Mouse (Mus musculus): Measurements from ENCODE around the gene E330034G19Rik. TPM values are rescaled to one million over a fixed set of nuclear protein-coding genes. Genes with fewer than 3 reads are reported as not detected.

E330034G19Rik gene
- polyA plus RNA-seq, 2 experiments, result not detected

DNA sequence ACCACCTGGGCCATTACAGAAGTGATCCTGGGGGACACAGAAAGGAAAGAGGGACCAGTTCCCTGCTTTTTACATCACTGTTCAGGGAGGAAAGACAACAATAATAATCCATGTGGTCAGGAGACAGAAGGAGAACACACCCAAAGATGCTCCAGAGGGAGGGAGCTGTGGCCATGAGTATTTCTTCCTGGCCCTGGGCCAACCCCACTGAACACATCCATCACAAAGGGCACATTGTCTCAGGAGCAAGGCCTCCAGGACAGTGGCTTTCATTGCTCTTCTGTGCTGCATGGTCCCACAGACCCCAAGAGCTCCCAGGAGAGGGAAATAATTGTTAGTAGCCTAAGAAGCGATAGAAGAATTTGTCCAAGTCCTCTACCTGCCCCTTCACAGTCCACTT is 23.4 kb upstream of the E330034G19Rik start:
- 55% methylated on average over 1 of the region's 1 CpGs for WGBS
- Histone ChIP-seq H3K9me3 (ENCODE audit: control insufficient read depth, low read length) (no peaks in the 10 kb centered on the region), H3K9ac (ENCODE audit: low read depth, low read length, severe bottlenecking) (no peak overlapping the region), H3K4me2 (replicated peaks; ENCODE audit: low read depth, low read length, severe bottlenecking) (no peak overlapping the region), H3K27ac (replicated peaks; ENCODE audit: low read depth, low read length) (no peak overlapping the region), H3K36me3 (ENCODE audit: control insufficient read depth, insufficient read depth, low read length) (no peaks in the 10 kb centered on the region), H3K4me3 (replicated peaks; ENCODE audit: low read length) (no peak overlapping the region), H3K4me1 (ENCODE audit: control insufficient read depth, insufficient read depth, low read length) (peaks cover 12% of the 10 kb centered on the region), H3K27me3 (ENCODE audit: control insufficient read depth, insufficient read depth, low read length) (no peaks in the 10 kb centered on the region)
- no peak for DNase-seq (ENCODE audit: low spot score)
- no peak for ATAC-seq (ENCODE audit: low FRiP score, low read depth)
- no peak for TF ChIP-seq POLR2A (IDR thresholded peaks at IDR 0.05; ENCODE audit: borderline replicate concordance, extremely low read depth, insufficient read depth, insufficient read length)

DNA sequence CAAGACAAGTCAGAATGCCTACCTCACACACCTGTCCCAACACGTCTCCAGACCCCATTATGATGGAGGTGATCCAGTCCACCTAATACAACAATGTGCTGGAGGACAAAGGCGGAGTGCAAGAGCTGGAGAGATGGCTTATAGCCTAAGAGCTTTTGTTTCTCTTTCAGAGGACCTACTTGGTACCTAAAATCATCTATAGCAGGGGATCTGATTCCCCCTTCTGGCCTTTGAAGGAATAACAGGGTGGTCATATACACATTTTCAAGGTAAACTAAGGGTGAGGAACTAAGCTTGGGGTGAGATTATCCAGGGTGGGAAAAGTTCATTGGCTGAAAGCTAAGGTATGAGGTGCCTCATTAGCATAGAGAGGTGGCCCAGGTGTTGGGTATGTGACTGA is 19.4 kb upstream of the E330034G19Rik start:
- Histone ChIP-seq H3K27me3 (ENCODE audit: control insufficient read depth, insufficient read depth, low read length) (no peaks in the 10 kb centered on the region), H3K9ac (ENCODE audit: low read depth, low read length, severe bottlenecking) (no peak overlapping the region), H3K9me3 (ENCODE audit: control insufficient read depth, low read length) (no peaks in the 10 kb centered on the region), H3K4me1 (ENCODE audit: control insufficient read depth, insufficient read depth, low read length) (peaks cover 12% of the 10 kb centered on the region), H3K36me3 (ENCODE audit: control insufficient read depth, insufficient read depth, low read length) (no peaks in the 10 kb centered on the region), H3K4me2 (replicated peaks; ENCODE audit: low read depth, low read length, severe bottlenecking) (no peak overlapping the region), H3K4me3 (replicated peaks; ENCODE audit: low read length) (no peak overlapping the region), H3K27ac (replicated peaks; ENCODE audit: low read depth, low read length) (no peak overlapping the region)
- peak; percentile 77 for DNase-seq (ENCODE audit: low spot score)
- 31% methylated on average over 2 of the region's 2 CpGs for WGBS
- TF ChIP-seq POLR2A (IDR thresholded peaks at IDR 0.05; ENCODE audit: borderline replicate concordance, extremely low read depth, insufficient read depth, insufficient read length), result no peak
- peak; percentile 50; the same call in 1 of the 2 replicates for ATAC-seq (ENCODE audit: low FRiP score, low read depth)

DNA sequence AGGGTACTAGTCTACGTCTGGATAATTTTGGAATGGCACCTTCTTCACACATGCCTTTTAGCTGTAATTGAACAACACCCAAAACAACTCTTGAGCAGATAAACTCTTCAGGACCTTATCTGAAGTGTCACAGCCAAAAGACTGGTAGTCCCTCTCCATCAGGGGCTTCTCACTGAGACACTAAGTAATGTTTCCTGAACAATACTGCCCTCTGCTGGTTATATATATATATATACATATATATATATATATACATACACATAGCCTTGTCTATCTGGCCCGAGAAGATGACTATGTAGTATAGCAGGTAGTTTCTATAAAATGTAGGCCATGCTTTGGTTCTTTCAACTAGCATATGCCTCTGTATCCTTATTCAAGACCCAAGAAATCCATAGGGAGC is 17.5 kb upstream of the E330034G19Rik start:
- H3K36me3 ChIP-seq (ENCODE audit: control insufficient read depth, insufficient read depth, low read length), result no peaks in the 10 kb centered on the region
- TF ChIP-seq POLR2A (IDR thresholded peaks at IDR 0.05; ENCODE audit: borderline replicate concordance, extremely low read depth, insufficient read depth, insufficient read length), result no peak
- H3K4me2 ChIP-seq (replicated peaks; ENCODE audit: low read depth, low read length, severe bottlenecking), result no peak overlapping the region
- H3K27me3 ChIP-seq (ENCODE audit: control insufficient read depth, insufficient read depth, low read length), result no peaks in the 10 kb centered on the region
- peak; percentile 84 for DNase-seq (ENCODE audit: low spot score)
- no peaks in the 10 kb centered on the region for H3K9me3 ChIP-seq (ENCODE audit: control insufficient read depth, low read length)
- ATAC-seq (ENCODE audit: low FRiP score, low read depth), result no peak
- H3K4me3 ChIP-seq (replicated peaks; ENCODE audit: low read length), result no peak overlapping the region
- 34% methylated on average over 2 of the region's 2 CpGs for WGBS
- no peak overlapping the region for H3K9ac ChIP-seq (ENCODE audit: low read depth, low read length, severe bottlenecking)
- H3K27ac ChIP-seq (replicated peaks; ENCODE audit: low read depth, low read length), result no peak overlapping the region
- 0 out of 2 replicates have a peak, but pooled peaks cover under 1% of the 10 kb centered on the region for H3K4me1 ChIP-seq (ENCODE audit: control insufficient read depth, insufficient read depth, low read length)

DNA sequence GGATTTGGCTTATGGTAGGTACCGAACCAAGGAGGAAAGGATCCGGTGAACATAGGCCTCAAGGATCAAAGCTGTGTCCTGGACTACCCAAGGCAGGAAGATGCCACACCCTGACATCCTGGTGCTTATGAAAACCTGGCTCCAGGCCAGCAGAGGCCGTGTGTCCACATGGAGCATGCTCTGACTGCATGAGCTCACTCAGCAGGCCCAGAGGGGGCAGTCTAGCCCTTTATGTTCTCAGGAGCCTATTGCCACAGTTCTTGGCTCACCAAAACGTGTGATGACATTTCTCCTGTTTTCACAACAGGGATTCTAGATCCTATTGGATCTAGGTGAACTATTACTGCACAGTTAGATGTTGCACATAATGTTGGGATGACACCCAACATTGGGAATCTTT is 11.7 kb upstream of the E330034G19Rik start:
- H3K27me3 ChIP-seq (ENCODE audit: control insufficient read depth, insufficient read depth, low read length), result no peaks in the 10 kb centered on the region
- H3K4me2 ChIP-seq (replicated peaks; ENCODE audit: low read depth, low read length, severe bottlenecking), result no peak overlapping the region
- no peaks in the 10 kb centered on the region for H3K36me3 ChIP-seq (ENCODE audit: control insufficient read depth, insufficient read depth, low read length)
- H3K4me3 ChIP-seq (replicated peaks; ENCODE audit: low read length), result no peak overlapping the region
- ATAC-seq (ENCODE audit: low FRiP score, low read depth) (no peak), DNase-seq (ENCODE audit: low spot score) (no peak)
- WGBS, result 69% methylated on average over 4 of the region's 4 CpGs
- H3K4me1 ChIP-seq (ENCODE audit: control insufficient read depth, insufficient read depth, low read length), result no peaks in the 10 kb centered on the region
- no peak overlapping the region for H3K27ac ChIP-seq (replicated peaks; ENCODE audit: low read depth, low read length)
- no peaks in the 10 kb centered on the region for H3K9me3 ChIP-seq (ENCODE audit: control insufficient read depth, low read length)
- TF ChIP-seq POLR2A (IDR thresholded peaks at IDR 0.05; ENCODE audit: borderline replicate concordance, extremely low read depth, insufficient read depth, insufficient read length), result no peak
- H3K9ac ChIP-seq (ENCODE audit: low read depth, low read length, severe bottlenecking), result no peak overlapping the region

DNA sequence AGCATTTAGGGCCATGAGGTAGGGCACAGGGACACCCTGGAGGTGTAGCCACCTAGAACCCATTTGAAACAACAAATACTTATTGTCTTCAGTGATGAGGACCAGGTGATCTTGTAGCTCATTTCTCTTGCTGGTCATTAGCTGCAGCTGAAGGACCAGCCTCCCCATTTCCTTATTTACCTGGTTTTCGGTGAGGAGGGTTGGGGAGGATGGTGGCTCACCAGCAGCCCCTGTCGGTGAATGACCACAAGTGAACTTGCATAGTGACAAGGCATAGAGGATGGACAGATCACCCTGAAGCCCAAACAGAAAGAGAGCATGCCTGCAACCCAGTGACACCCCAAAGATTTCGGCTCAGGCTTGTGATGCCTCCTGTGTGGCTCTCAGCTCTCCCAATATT is 10.7 kb upstream of the E330034G19Rik start:
- Histone ChIP-seq H3K36me3 (ENCODE audit: control insufficient read depth, insufficient read depth, low read length) (no peaks in the 10 kb centered on the region), H3K4me2 (replicated peaks; ENCODE audit: low read depth, low read length, severe bottlenecking) (no peak overlapping the region), H3K4me1 (ENCODE audit: control insufficient read depth, insufficient read depth, low read length) (no peaks in the 10 kb centered on the region), H3K9me3 (ENCODE audit: control insufficient read depth, low read length) (no peaks in the 10 kb centered on the region), H3K4me3 (replicated peaks; ENCODE audit: low read length) (no peak overlapping the region), H3K9ac (ENCODE audit: low read depth, low read length, severe bottlenecking) (no peak overlapping the region), H3K27me3 (ENCODE audit: control insufficient read depth, insufficient read depth, low read length) (no peaks in the 10 kb centered on the region), H3K27ac (replicated peaks; ENCODE audit: low read depth, low read length) (no peak overlapping the region)
- 74% methylated on average over 3 of the region's 3 CpGs for WGBS
- no peak for DNase-seq (ENCODE audit: low spot score)
- TF ChIP-seq POLR2A (IDR thresholded peaks at IDR 0.05; ENCODE audit: borderline replicate concordance, extremely low read depth, insufficient read depth, insufficient read length), result no peak
- no peak for ATAC-seq (ENCODE audit: low FRiP score, low read depth)

DNA sequence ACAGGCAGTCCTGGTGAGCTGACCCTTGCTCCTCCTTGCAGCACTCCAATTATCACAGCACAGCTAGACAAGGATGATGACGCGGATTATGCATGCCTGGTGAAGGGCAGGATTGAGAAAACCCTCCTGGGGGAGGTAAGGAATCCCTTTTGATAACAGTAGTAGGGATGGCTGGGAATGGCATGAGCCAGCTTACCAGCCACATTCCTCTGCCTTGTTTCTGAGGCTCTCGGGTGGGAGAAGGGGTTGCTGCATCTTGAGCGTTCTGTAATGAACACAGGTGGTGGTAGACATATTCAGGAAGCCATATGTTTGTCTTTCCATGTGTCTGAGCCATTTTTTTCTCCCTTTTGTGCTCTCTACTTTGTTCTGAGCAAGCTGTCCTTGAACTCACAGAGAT is 6.9 kb upstream of the E330034G19Rik start:
- H3K4me1 ChIP-seq (ENCODE audit: control insufficient read depth, insufficient read depth, low read length), result no peaks in the 10 kb centered on the region
- ATAC-seq (ENCODE audit: low FRiP score, low read depth) (no peak), DNase-seq (ENCODE audit: low spot score) (no peak)
- TF ChIP-seq POLR2A (IDR thresholded peaks at IDR 0.05; ENCODE audit: borderline replicate concordance, extremely low read depth, insufficient read depth, insufficient read length), result no peak
- no peaks in the 10 kb centered on the region for H3K27me3 ChIP-seq (ENCODE audit: control insufficient read depth, insufficient read depth, low read length)
- no peak overlapping the region for H3K9ac ChIP-seq (ENCODE audit: low read depth, low read length, severe bottlenecking)
- no peaks in the 10 kb centered on the region for H3K9me3 ChIP-seq (ENCODE audit: control insufficient read depth, low read length)
- no peak overlapping the region for H3K27ac ChIP-seq (replicated peaks; ENCODE audit: low read depth, low read length)
- 62% methylated on average over 4 of the region's 4 CpGs for WGBS
- no peaks in the 10 kb centered on the region for H3K36me3 ChIP-seq (ENCODE audit: control insufficient read depth, insufficient read depth, low read length)
- no peak overlapping the region for H3K4me2 ChIP-seq (replicated peaks; ENCODE audit: low read depth, low read length, severe bottlenecking)
- H3K4me3 ChIP-seq (replicated peaks; ENCODE audit: low read length), result no peak overlapping the region

Data from limb, embryonic 14.5 days (tissue).